Mouse (Mus musculus) forebrain, embryonic 10.5 days (tissue): ENCODE results near the gene Rpl14. TPM values are rescaled to one million over a fixed set of nuclear protein-coding genes. Genes with fewer than 3 reads are reported as not detected.

Experiments used
- polyA plus RNA-seq: library from polyadenylated mRNA; unstranded; fragments of >200 nt; fragmentation: Nextera tagmentation; extraction: Ambion mirVana; gene quantifications from 2 replicates; pipeline ENCODE4 v1.2.1, GENCODE M21; 2016

Rpl14 gene
- polyA plus RNA-seq, 1 experiment from 2014 or later = 785 TPM

Other genes with a start within 250 kb of the Rpl14 start
- gene Eif1b, start 79.2 kb upstream of the Rpl14 start, polyA plus RNA-seq = 272 TPM in 2 replicates
- gene Entpd3, start 31.6 kb upstream of the Rpl14 start, polyA plus RNA-seq = 0.16 and 0.33 TPM in 2 replicates